Mouse (Mus musculus) inflammation-experienced regulatory T-cells (primary cell): ENCODE measurements around the gene Olfr987. TPM values are rescaled to one million over a fixed set of nuclear protein-coding genes. Genes with fewer than 3 reads are reported as not detected.

Experiments
- polyA plus RNA-seq, 2 experiments: library from polyadenylated mRNA; unstranded; fragments of 100-300 nt; shearing (Covaris generic); gene quantifications; one replicate each; pipeline ENCODE4 v1.2.1; 2017

Gene Olfr987
- polyA plus RNA-seq = not detected

DNA sequence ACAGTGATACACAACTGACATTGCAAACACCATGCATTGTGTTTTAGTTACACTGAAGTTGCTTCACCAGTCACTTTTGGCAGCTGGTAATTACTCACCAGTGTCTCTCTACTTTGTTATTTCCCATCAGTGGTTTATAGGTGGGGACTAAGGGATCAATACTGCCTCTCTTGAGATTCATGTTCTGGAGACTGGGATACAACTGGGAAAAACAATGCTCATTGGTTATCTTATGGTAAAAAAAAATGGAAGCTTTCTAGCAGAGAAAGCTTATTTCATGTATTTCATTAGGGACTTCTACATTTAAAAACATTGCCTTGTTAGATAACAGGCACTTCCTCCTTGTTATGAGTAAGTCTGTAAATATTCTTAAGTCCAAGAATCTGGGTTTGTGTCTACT, at the start of gene Olfr987:
Gene Olfr987, minus strand, starts transcription at position 101 of the 400 bp plus-strand sequence.

GRCm38 (mm10) chr2:85363127-85363526, 24.0 kb upstream of the Olfr987 start, which contains the start of gene Olfr988:
Olfr988 (minus strand) TSS chr2:85363227.

Other genes with a start within 250 kb of the Olfr987 start
- not detected for gene Aplnr, start 203.1 kb downstream of the Olfr987 start, polyA plus RNA-seq
- under 1 TPM; 0.11 to 0.20 TPM for gene Lrrc55, start 142.1 kb downstream of the Olfr987 start, polyA plus RNA-seq
- not detected for gene Olfr988, start 23.9 kb upstream of the Olfr987 start, polyA plus RNA-seq
- gene Olfr992, start 70.2 kb upstream of the Olfr987 start, polyA plus RNA-seq = not detected
- gene Olfr993, start 75.6 kb upstream of the Olfr987 start, polyA plus RNA-seq = not detected
- not detected for gene Olfr994, start 97.1 kb upstream of the Olfr987 start, polyA plus RNA-seq
- 1 to 10 TPM in 1 of 2 experiments, not detected in 1; 1.1 TPM for gene Olfr995, start 104.3 kb upstream of the Olfr987 start, polyA plus RNA-seq
- gene 4833423E24Rik, start 179.7 kb upstream of the Olfr987 start, polyA plus RNA-seq = under 1 TPM in 1 of 2 experiments, not detected in 1; 0.36 TPM
- gene Olfr996, start 239.9 kb upstream of the Olfr987 start, polyA plus RNA-seq = not detected
- not detected for gene Olfr998, start 249.6 kb upstream of the Olfr987 start, polyA plus RNA-seq